Comparison of ENCODE assay signal across 9 mouse cellular contexts in the genomic region with DNA sequence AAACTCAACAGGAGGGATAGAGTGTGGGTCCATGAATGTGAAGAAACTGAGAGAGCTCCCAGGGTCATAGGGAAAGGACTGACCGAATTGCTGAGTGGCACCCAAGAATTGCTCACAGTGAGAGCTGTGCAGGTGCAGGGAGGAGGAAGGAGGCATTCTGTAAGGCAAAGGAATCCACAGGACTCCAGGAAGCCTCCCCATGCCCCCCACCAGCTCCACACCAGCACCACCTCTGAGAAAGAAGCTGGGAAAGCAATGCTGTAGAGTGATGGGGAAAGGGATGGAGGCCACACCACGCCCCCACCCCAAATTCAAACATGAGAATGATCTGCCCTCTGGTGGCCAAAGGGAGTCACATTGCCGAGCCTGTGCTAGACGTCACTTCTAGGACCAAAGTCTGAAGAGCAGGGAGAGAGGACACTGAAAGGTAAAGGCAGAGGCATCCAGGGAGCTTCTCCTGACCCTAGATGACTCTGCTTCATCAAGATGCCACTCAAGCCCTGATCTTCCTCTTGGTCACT. TPM values are rescaled to one million over a fixed set of nuclear protein-coding genes. Genes with fewer than 3 reads are reported as not detected.
DNase-seq lines count a peak whose midpoint lies in the region; ATAC-seq and TF ChIP-seq lines count a peak whose summit lies in the region.
"Had no signal": no experiment of that assay in that cellular context is flagged by ENCODE, and none has a peak within 500 bp of the region (broad histone marks: within the 10 kb centered on the region; RNA-seq: fewer than 3 reads in every experiment).

No protein-coding gene starts in this region.

- no peak for ATAC-seq in neural tube, embryonic 13.5 days (ENCODE audit: low read depth)
- ATAC-seq in erythroid progenitor cell, adult 5-6 weeks (replicated peaks; ENCODE audit: low FRiP score, poor library complexity, severe bottlenecking) = no peak

- no peaks in the 10 kb centered on the region for H3K9me3 ChIP-seq in neural tube, embryonic 13.5 days
- H3K9me3 ChIP-seq: lung, embryonic 15.5 days had no signal

- H3K4me3 ChIP-seq in gastrocnemius, adult 2 months = no peak overlapping the region
- H3K4me3 ChIP-seq in neural tube, embryonic 13.5 days = no peak overlapping the region
- H3K4me3 ChIP-seq: lung, embryonic 15.5 days had no signal

- peak overlapping the region; percentile 50; the same call in 1 of the 2 replicates for H3K9ac ChIP-seq in neural tube, embryonic 13.5 days
- H3K9ac ChIP-seq: lung, embryonic 15.5 days had no signal

- no peak for DNase-seq in gastrocnemius, adult 2 months
- no peak for DNase-seq in gastrocnemius, adult 18-20 months (ENCODE audit: low spot score)
- DNase-seq in 416B (ENCODE audit: low read depth) = peak; percentile 21
- DNase-seq in ZHBTc4 (ENCODE audit: low read depth, low spot score) = peak; percentile 83
- peak; percentile 51 to 59 for DNase-seq in frontal cortex, postnatal 36 days (ENCODE audit: low spot score in 2 of 2)
- peak; percentile 31 to 33 for DNase-seq in left cerebral cortex, adult 8-10 months (ENCODE audit: low spot score in 2 of 2)

- WGBS in neural tube, embryonic 13.5 days = 22% methylated on average over 4 of the region's 4 CpGs

- intact Hi-C loops in gastrocnemius, adult 2 months (cut with DNase I) = loop anchor here (2.0 kb wide), 1 partner anchor 80 kb away; no protein-coding TSS in a partner anchor

- no peak overlapping the region for H3K4me2 ChIP-seq in neural tube, embryonic 13.5 days
- H3K4me2 ChIP-seq: lung, embryonic 15.5 days had no signal

- TF ChIP-seq CTCF in gastrocnemius, adult 2 months (IDR thresholded peaks at IDR 0.05) = peak; percentile 79

- no peak overlapping the region for H3K27ac ChIP-seq in gastrocnemius, adult 2 months
- H3K27ac ChIP-seq in neural tube, embryonic 13.5 days (replicated peaks) = no peak overlapping the region
- H3K27ac ChIP-seq: lung, embryonic 15.5 days had no signal

- peaks cover 9% of the 10 kb centered on the region for H3K4me1 ChIP-seq in neural tube, embryonic 13.5 days (replicated peaks)

- no peaks in the 10 kb centered on the region for H3K36me3 ChIP-seq in neural tube, embryonic 13.5 days
- H3K36me3 ChIP-seq: lung, embryonic 15.5 days had no signal

- no peaks in the 10 kb centered on the region for H3K27me3 ChIP-seq in neural tube, embryonic 13.5 days
- H3K27me3 ChIP-seq: lung, embryonic 15.5 days had no signal

RNA-seq across cellular contexts. Expression of a gene that starts 3.6 kb away (rescaled TPM):
- total RNA-seq in gastrocnemius, adult 2 months (2021) = 10 to 100 TPM; 36.9 to 37.1 TPM
- 10 to 100 TPM; 34.4 to 39.5 TPM for total RNA-seq in gastrocnemius, adult 18-20 months (2021)
- 100 to 1,000 TPM; 126 to 144 (median 137) TPM for total RNA-seq in left cerebral cortex, adult 8-10 months (2022)
- 45.3 and 48.0 TPM in 2 replicates for polyA plus RNA-seq in neural tube, embryonic 13.5 days (2015; fragmentation: Nextera tagmentation; extraction: Ambion mirVana)
- 48.7 and 54.1 TPM in 2 replicates for total RNA-seq in erythroid progenitor cell, adult 5-6 weeks (2015; ENCODE audit: low replicate concordance)
- 38.4 and 51.5 TPM in 2 replicates for total RNA-seq in erythroid progenitor cell, adult 5-6 weeks (2017; ENCODE audit: low replicate concordance)

RNA-seq across cellular contexts. Expression of a gene that starts 37.5 kb away (rescaled TPM):
- 1 to 10 TPM; 8.0 to 10.0 TPM for total RNA-seq in gastrocnemius, adult 2 months (2021)
- total RNA-seq in gastrocnemius, adult 18-20 months (2021) = 1 to 10 TPM; 7.4 to 9.0 TPM
- total RNA-seq in left cerebral cortex, adult 8-10 months (2022) = 10 to 100 TPM; 21.8 to 27.1 (median 25.3) TPM
- polyA plus RNA-seq in neural tube, embryonic 13.5 days (2015; fragmentation: Nextera tagmentation; extraction: Ambion mirVana) = 29.1 and 29.2 TPM in 2 replicates
- total RNA-seq in erythroid progenitor cell, adult 5-6 weeks (2015; ENCODE audit: low replicate concordance) = 4.2 TPM in 1 of 2 replicates, not detected in the other
- total RNA-seq in erythroid progenitor cell, adult 5-6 weeks (2017; ENCODE audit: low replicate concordance) = 0.15 and 2.2 TPM in 2 replicates

Comparison
In these comparisons a context has a peak if more than half of its experiments do, and no peak if none do; other contexts are left out.
1. DNase-seq: peak in 416B (single experiment), ZHBTc4 (single experiment), frontal cortex, postnatal 36 days (2 of 2) and left cerebral cortex, adult 8-10 months (2 of 2); none in gastrocnemius, adult 2 months (single experiment) and gastrocnemius, adult 18-20 months (single experiment).